Mouse (Mus musculus) olfactory bulb, adult 2 months (tissue): ENCODE measurements around the gene Igf1r. TPM values are rescaled to one million over a fixed set of nuclear protein-coding genes. Genes with fewer than 3 reads are reported as not detected.

ENCODE experiments used
- H3K27ac ChIP-seq: fragments of 200-500 bp; 2 replicates; pipeline ENCODE4 v1.5.1; 2012; ENCODE audit warnings: low read depth, low read length; ENCODE audit not compliant: insufficient read depth
- H3K4me1 ChIP-seq: fragments of 200-500 bp; 2 replicates; pipeline ENCODE4 v1.6.1; 2012; ENCODE audit warnings: low read length; ENCODE audit not compliant: control insufficient read depth, insufficient read depth
- H3K4me3 ChIP-seq: fragments of 200-500 bp; 2 replicates; pipeline ENCODE4 v1.5.1; 2012; ENCODE audit warnings: mild to moderate bottlenecking, low read depth, low read length, moderate library complexity; ENCODE audit not compliant: insufficient read depth
- CTCF ChIP-seq: fragments of 200-500 bp; IDR thresholded peaks from 2 replicates; pipeline ENCODE4 v1.5.1; 2012; ENCODE audit warnings: low read depth, mild to moderate bottlenecking, low read length, moderate library complexity; ENCODE audit not compliant: insufficient read depth
- POLR2A ChIP-seq: fragments of 200-500 bp; IDR thresholded peaks from 2 replicates; pipeline ENCODE4 v1.6.1; 2012; ENCODE audit warnings: mild to moderate bottlenecking, low read depth, low read length, moderate library complexity; ENCODE audit not compliant: insufficient read depth
- WGBS: fragments of 180-500 bp; shearing (Covaris S2); methylation state at CpG from one replicate; pipeline ENCODE4 v1.1.7; 2018; 5-methylcytosine and 5-hydroxymethylcytosine counted together
- polyA plus RNA-seq: library from polyadenylated mRNA; stranded (reverse); fragments of >200 nt; gene quantifications from 2 replicates; pipeline ENCODE4 v1.2.4, GENCODE M21; 2012; ENCODE audit warnings: low replicate concordance; ENCODE audit not compliant: missing spikeins, insufficient read depth, insufficient read length

Gene Igf1r
- polyA plus RNA-seq, 1 experiment, result 26.5 TPM

- 89% methylated on average over 4 of the region's 4 CpGs for WGBS
- Histone ChIP-seq H3K4me1 (peaks cover 20% of the 10 kb centered on the region), H3K27ac (no peak overlapping the region), H3K4me3 (no peak overlapping the region)
- no peak for TF ChIP-seq CTCF
- TF ChIP-seq POLR2A, result no peak
Measured at GRCm38 (mm10) chr7:67993614-67994013, 41.0 kb downstream of the Igf1r start.

GRCm38 (mm10) chr7:67994346-67994858 lies 41.8 kb downstream of the Igf1r start:
- 72% methylated on average over 7 of the region's 7 CpGs for WGBS
- TF ChIP-seq CTCF, result no peak
- no peak for TF ChIP-seq POLR2A
- no peak overlapping the region for H3K27ac ChIP-seq
- H3K4me3 ChIP-seq, result no peak overlapping the region
- peaks cover 21% of the 10 kb centered on the region for H3K4me1 ChIP-seq

- H3K4me1 ChIP-seq, result peaks cover 19% of the 10 kb centered on the region
- TF ChIP-seq POLR2A (no peak), CTCF (no peak)
- H3K27ac ChIP-seq, result no peak overlapping the region
- 49% methylated on average over 8 of the region's 8 CpGs for WGBS
- H3K4me3 ChIP-seq, result no peak overlapping the region
Measured at GRCm38 (mm10) chr7:67995276-67995675, 42.6 kb downstream of the Igf1r start.

- WGBS, result 75% methylated on average over 12 of the region's 12 CpGs
- Histone ChIP-seq H3K4me3 (no peak overlapping the region), H3K4me1 (peaks cover 19% of the 10 kb centered on the region), H3K27ac (no peak overlapping the region)
- no peak for TF ChIP-seq POLR2A
- TF ChIP-seq CTCF, result no peak
Measured at GRCm38 (mm10) chr7:67996202-67996960, 43.8 kb downstream of the Igf1r start.

- WGBS, result 92% methylated on average over 5 of the region's 5 CpGs
- Histone ChIP-seq H3K4me1 (peaks cover 9% of the 10 kb centered on the region; the same call in 1 of the 2 replicates), H3K4me3 (no peak overlapping the region), H3K27ac (no peak overlapping the region)
- TF ChIP-seq CTCF (no peak), POLR2A (no peak)
Measured at GRCm38 (mm10) chr7:68001269-68001668, 48.6 kb downstream of the Igf1r start.

GRCm38 (mm10) chr7:68006074-68006473 lies 53.4 kb downstream of the Igf1r start:
- H3K4me1 ChIP-seq, result peaks cover 5% of the 10 kb centered on the region; the same call in 1 of the 2 replicates
- no peak overlapping the region for H3K27ac ChIP-seq
- TF ChIP-seq CTCF, result no peak
- no peak for TF ChIP-seq POLR2A
- no peak overlapping the region for H3K4me3 ChIP-seq
- WGBS, result 95% methylated on average over 7 of the region's 7 CpGs

GRCm38 (mm10) chr7:68006496-68006895 lies 53.9 kb downstream of the Igf1r start:
- TF ChIP-seq CTCF, result no peak
- TF ChIP-seq POLR2A, result no peak

GRCm38 (mm10) chr7:68009635-68010034 lies 57.0 kb downstream of the Igf1r start:
- no peak for TF ChIP-seq CTCF
- 80% methylated on average over 8 of the region's 8 CpGs for WGBS
- Histone ChIP-seq H3K4me1 (peaks cover 14% of the 10 kb centered on the region), H3K27ac (no peak overlapping the region), H3K4me3 (no peak overlapping the region)

More at GRCm38 (mm10) chr7:68006496-68006895, 53.9 kb downstream of the Igf1r start:
- Histone ChIP-seq H3K27ac (no peak overlapping the region), H3K4me3 (no peak overlapping the region), H3K4me1 (peaks cover 6% of the 10 kb centered on the region; the same call in 1 of the 2 replicates)
- WGBS, result 82% methylated on average over 6 of the region's 6 CpGs

- Histone ChIP-seq H3K4me3 (no peak overlapping the region), H3K4me1 (peaks cover 14% of the 10 kb centered on the region), H3K27ac (no peak overlapping the region)
- 85% methylated on average over 7 of the region's 7 CpGs for WGBS
- no peak for TF ChIP-seq POLR2A
- TF ChIP-seq CTCF, result no peak
Measured at GRCm38 (mm10) chr7:68010168-68010567, 57.5 kb downstream of the Igf1r start.
